Mouse (Mus musculus) skeletal muscle tissue, adult 2 months (tissue): ENCODE measurements around the gene Sbpl.

Experiments
- DNase-seq: peaks from one replicate; pipeline ENCODE4 v3.0.0-alpha.2; 2012; ENCODE audit warnings: low read depth, low spot score

Gene Sbpl

DNA sequence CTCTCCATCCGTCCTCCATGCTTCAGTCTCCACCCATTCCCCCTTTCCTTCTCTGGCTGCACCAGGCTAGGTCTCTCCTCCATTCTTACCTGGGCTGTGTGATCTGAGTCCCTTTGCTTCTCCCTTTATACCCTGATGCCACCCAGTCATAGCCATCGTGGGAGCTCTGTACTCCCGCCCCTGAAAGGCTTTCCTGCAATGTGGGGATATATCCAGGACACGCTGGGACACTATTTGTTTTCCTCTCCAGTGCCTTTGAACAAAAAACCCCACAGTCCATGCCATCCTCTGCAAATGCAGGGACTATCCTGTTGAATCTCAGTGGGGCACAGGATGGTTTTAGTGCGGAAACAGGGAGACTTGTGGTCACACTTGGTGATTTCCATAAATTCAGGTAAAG lies at the start of gene Sbpl:
TSS of gene Sbpl (minus strand) at position 101 of the 400 bp plus-strand sequence.
- DNase-seq, result no peak

DNA sequence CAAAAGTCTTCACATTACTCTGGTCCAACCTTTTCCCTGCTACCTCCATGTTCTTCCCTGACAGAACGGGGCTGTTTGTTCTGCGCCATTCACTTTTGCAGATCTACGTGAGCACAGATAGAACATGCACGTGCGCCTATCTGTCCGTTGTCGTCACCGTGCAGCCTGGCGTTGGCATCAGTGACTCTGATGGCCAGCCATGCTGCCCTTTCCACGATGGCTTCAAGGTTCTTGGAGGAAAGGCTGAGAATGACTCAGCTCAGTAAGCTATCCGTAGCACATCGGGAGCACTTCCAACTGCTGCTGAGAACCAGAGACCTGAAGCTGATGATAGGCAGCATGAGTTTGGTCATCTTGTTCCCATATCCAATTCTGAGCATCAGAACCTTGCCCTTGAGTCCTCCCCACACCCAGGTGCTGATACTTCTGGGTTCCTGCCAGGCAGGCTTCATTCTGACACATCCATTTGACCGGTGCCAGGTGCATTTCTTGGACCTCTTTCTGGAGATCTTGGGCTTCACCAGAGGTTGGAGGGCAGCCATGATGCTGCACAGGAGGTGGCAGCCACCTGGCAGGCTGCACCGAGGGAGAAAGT lies 49.1 kb upstream of the Sbpl start:
- no peak for DNase-seq

DNA sequence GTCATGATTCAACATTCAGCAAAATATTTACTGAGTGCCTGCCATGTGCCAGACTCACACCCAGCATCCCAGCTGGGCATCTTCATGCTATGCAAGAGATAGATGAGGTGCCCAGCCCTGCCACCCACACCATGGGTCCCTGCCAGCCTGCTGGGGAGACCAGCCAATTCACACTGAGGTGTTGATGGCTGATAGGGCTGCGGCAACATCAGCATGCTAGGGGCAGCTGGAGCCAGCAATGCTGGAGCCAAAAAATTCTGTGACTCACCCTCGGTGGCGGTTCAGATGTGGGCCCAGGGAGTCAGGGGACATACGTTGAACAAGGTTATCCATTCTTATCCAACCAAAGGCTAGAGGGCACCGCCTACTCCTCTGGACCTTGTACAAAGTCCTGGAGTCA lies 45.3 kb upstream of the Sbpl start:
- DNase-seq, result no peak

DNA sequence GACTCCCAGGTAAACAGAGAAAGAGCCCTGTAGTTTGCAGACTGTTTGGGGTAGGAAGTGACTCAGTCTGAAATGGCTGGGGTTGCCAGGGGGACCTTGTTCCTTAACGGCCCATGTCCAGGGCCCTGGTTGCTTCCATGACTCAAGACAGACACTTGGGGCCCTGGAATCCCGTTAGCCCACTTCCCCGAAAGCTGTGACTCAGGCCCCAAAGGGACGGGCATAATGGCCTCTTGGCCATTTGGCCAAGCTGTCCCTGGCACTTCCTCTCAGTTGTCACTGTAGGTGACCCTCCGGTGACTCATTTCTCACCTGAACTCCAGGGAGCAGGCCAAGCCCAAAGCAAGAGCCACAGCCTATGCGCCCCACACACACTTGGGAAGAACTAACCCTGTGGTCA lies 43.3 kb upstream of the Sbpl start:
- no peak for DNase-seq

- DNase-seq, result no peak
Measured at GRCm38 (mm10) chr17:23997901-23998300, 42.8 kb upstream of the Sbpl start, which contains the start of gene Prss22. TSS of gene Prss22 (minus strand) at chr17:23998100.

- DNase-seq, result no peak
Measured at GRCm38 (mm10) chr17:23995421-23995820, 40.3 kb upstream of the Sbpl start.

GRCm38 (mm10) chr17:23994667-23995066 lies 39.6 kb upstream of the Sbpl start:
- DNase-seq, result no peak

GRCm38 (mm10) chr17:23993559-23994428 lies 38.7 kb upstream of the Sbpl start:
- DNase-seq, result peak; percentile 69

GRCm38 (mm10) chr17:23992789-23993553 lies 37.9 kb upstream of the Sbpl start:
- no peak for DNase-seq

- DNase-seq, result no peak
Measured at GRCm38 (mm10) chr17:23989802-23990201, 34.7 kb upstream of the Sbpl start.

GRCm38 (mm10) chr17:23984989-23985388 lies 29.9 kb upstream of the Sbpl start:
- DNase-seq, result no peak

- no peak for DNase-seq
Measured at GRCm38 (mm10) chr17:23982912-23983311, 27.8 kb upstream of the Sbpl start.

- no peak for DNase-seq
Measured at GRCm38 (mm10) chr17:23980297-23980909, 25.3 kb upstream of the Sbpl start, which contains the start of gene Prss30. TSS of gene Prss30 (minus strand) at chr17:23980566.

DNA sequence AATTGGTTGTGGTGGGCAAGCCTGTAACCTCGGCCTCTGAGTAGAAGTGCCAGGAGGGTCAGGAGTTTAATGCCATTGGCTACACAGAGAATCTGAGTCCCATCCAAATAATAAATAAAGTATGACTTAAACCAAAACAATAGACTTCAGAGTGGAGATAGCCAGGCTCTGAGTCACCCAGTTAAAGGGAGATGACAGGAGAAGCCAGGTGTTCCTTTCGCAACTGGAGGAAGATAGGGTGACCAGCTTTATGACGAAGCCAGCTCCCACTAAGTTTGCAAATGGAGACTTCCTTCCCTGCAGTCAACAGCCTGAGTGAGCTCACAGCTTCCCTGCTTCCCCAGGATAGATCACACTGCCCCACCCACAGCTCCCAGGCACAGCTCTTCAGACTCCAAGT lies 24.4 kb upstream of the Sbpl start:
- DNase-seq, result no peak

- no peak for DNase-seq
Measured at GRCm38 (mm10) chr17:23976665-23977064, 21.6 kb upstream of the Sbpl start.

DNA sequence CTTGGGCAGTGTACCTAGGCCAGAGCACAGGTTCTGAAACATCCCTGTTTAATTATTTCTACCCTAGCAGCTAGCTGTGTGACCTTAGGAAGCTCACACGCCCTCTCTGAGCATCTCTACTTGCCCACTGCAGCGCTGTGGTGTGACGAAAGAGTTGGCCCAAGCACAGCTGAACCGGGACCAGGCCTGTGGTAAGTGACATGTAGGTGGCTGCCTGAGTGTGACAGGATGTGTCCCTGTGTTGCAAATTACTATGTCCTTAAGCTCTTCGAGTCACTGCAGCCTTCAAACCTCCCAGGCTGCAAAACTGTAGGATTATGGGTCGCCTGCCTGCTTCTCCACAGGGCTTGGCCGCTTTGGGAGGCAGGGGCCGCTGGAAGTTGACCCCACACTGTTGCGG lies 16.2 kb upstream of the Sbpl start:
- DNase-seq, result no peak

GRCm38 (mm10) chr17:23969231-23969630 lies 14.2 kb upstream of the Sbpl start:
- DNase-seq, result peak; percentile 18

DNA sequence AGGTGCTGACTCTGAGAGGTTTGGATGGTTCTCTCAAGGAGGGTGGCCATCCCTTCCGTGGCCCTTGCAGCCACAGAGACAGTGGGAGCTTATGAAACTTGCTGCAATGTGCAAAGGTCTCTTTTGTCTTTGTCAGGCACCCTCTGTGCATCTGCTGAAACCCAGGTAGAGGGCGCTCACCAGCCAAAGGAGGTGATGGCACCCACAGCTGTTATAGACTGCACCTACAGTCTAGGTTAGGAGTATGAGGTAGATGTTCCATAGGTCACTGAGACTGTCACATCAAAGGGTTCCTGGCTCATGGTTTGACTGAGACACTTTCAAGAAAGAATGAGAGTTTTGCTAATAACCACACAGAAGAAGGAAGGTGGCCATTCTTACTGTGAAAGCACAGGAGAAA lies 13.7 kb upstream of the Sbpl start:
- no peak for DNase-seq

GRCm38 (mm10) chr17:23966658-23967401 lies 11.8 kb upstream of the Sbpl start:
- DNase-seq, result peak; percentile 24

DNA sequence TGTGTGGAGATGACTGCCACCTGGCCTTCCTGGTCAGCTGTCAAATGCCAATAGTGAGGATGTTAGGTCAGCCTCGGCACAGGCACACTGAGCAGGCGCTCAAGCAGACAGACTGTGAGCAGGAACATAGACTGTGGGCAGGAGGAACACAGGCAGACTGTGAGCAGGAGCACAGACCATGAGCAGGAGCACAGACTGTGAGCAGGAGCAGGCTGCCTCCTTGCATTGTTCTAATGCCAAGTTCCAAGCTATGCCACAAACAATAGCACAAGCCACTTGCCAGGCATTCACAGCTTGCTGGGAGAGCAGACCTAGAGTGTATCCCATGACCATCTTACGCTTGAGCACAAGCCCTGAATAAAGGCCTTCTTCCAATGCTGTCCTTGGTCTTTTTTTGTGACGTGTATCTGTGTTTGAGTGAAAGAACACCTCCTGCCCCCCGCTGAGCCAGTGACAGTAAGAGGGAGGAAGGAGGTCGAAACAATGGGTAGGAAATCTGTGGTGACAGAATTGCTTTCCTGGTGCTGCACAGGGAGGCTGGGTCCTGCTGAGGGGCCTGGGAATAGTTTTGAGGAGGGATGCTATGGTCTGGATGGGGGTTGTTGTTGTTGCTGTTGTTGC lies 10.8 kb upstream of the Sbpl start:
- DNase-seq, result no peak
